Mouse (Mus musculus): Measurements from ENCODE around the gene Shd. TPM values are rescaled to one million over a fixed set of nuclear protein-coding genes. Genes with fewer than 3 reads are reported as not detected.

Gene Shd
- total and polyA plus RNA-seq, 3 experiments: 0.31 to 0.89 TPM; not detected in 1

DNA sequence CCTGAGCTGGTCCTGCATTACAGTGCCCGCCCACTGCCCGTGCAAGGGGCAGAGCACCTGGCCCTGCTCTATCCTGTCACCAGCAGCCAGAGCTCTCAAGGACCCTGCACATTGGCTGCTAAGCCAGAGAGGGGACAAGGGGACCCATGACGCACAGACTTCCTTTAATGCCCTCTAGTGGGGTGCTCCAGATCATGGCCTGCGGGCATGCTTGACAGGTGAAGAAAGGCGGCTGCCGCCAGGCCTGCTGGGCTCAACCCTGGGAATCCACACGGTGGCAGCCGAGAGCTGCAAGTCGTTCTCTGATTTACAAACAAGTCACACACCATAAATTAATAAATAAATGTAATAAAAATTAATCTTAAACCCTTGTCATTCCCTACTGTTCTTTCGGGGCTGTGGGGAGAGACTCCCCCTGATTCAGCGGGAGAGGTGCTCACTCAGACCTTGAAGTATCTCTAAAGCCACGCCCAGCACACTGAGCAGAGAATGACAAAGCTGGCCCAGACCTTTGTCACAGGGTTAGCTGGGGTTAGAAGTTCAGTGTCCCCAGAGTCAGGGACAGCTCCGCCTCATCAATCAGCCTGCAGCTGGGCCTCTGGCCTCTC is 6.1 kb downstream of the Shd start:
- no peak overlapping the region for H3K4me3 ChIP-seq (ENCODE audit: control insufficient read depth in 1 of 2, insufficient read depth in 1 of 2, low read depth in 2 of 2, low read length in 2 of 2)
- no peaks in the 10 kb centered on the region for H3K9me3 ChIP-seq (replicated peaks; ENCODE audit: insufficient read depth, low read length)
- no peak for TF ChIP-seq MAX (IDR thresholded peaks at IDR 0.05; ENCODE audit: low read length)
- no peak for TF ChIP-seq EP300 (IDR thresholded peaks at IDR 0.05; ENCODE audit: low read depth in 1 of 2, low read length in 2 of 2)
- 0 out of 2 replicates have a peak, but pooled peaks have one; percentile 29 for TF ChIP-seq MXI1 (IDR thresholded peaks at IDR 0.05; ENCODE audit: low read depth, low read length)
- peak; percentile 71 to 89 (median 88) for TF ChIP-seq CTCF (IDR thresholded peaks at IDR 0.05 in 2 of 3, conservative IDR thresholded peaks at IDR 0.05 in 1 of 3; ENCODE audit: control insufficient read depth in 1 of 3, insufficient read depth in 1 of 3, low read depth in 2 of 3, low read length in 3 of 3, poor library complexity in 1 of 3, severe bottlenecking in 1 of 3)
- TF ChIP-seq TAL1 (IDR thresholded peaks at IDR 0.05; ENCODE audit: low read length): no peak
- peak; percentile 81 for TF ChIP-seq RAD21 (IDR thresholded peaks at IDR 0.05; ENCODE audit: low read depth, low read length)
- TF ChIP-seq TCF12 (IDR thresholded peaks at IDR 0.05; ENCODE audit: low read depth, low read length): no peak
- no peak for TF ChIP-seq CHD1 (IDR thresholded peaks at IDR 0.05; ENCODE audit: low read depth, low read length)
- peak; percentile 76 for TF ChIP-seq SMC3 (IDR thresholded peaks at IDR 0.05; ENCODE audit: low read depth, low read length)
- no peak for TF ChIP-seq HCFC1 (IDR thresholded peaks at IDR 0.05; ENCODE audit: low read depth, low read length)
- TF ChIP-seq GABPA (IDR thresholded peaks at IDR 0.05; ENCODE audit: low read depth, low read length): no peak
- peak; percentile 60 for TF ChIP-seq SIN3A (IDR thresholded peaks at IDR 0.05; ENCODE audit: low read length)
- no peak for TF ChIP-seq NELFE (IDR thresholded peaks at IDR 0.05; ENCODE audit: low read depth, low read length)
- TF ChIP-seq ZC3H11A (IDR thresholded peaks at IDR 0.05; ENCODE audit: low read depth, low read length): peak; percentile 64
- no peaks in the 10 kb centered on the region for H3K4me1 ChIP-seq (ENCODE audit: control insufficient read depth in 1 of 2, insufficient read depth in 2 of 2, low read length in 2 of 2)
- no peak overlapping the region for H3K27ac ChIP-seq (ENCODE audit: control insufficient read depth, low read depth, low read length)
- H3K27me3 ChIP-seq (ENCODE audit: control insufficient read depth in 1 of 2, insufficient read depth in 2 of 2, low read length in 2 of 2): no peaks in the 10 kb centered on the region; a peak in 1 of 4 replicates
- H3K9ac ChIP-seq (ENCODE audit: control insufficient read depth, low read depth, low read length, poor library complexity, severe bottlenecking): no peak overlapping the region
- H3K79me2 ChIP-seq (ENCODE audit: control insufficient read depth, insufficient read depth, low read length, poor library complexity): no peaks in the 10 kb centered on the region
- no peaks in the 10 kb centered on the region for H3K36me3 ChIP-seq (ENCODE audit: control insufficient read depth in 1 of 2, insufficient read depth in 2 of 2, low read length in 2 of 2)
- DNase-seq (ENCODE audit: low read depth, low spot score): peak; percentile 76

DNA sequence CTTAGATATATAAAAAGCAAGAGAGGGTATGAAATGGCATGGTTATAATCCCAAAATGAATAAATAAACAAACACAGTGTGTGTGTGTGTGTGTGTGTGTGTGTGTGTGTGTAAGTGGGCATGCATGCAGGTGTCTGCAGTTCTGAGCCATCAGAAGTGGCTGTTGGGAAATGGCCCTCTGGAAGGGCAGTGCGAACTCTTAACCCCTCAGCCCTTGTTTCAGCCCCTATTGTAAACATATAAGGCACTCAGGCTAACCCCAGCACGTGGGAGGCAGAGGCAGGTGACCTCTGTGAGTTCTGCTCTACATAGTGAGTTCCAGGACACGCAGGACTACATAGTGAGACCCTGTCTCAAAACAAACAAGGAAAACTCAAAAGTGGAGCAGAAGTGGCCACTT is 7.0 kb downstream of the Shd start:
- H3K9me3 ChIP-seq (replicated peaks; ENCODE audit: insufficient read depth, low read length): no peaks in the 10 kb centered on the region
- H3K27me3 ChIP-seq (ENCODE audit: control insufficient read depth in 1 of 2, insufficient read depth in 2 of 2, low read length in 2 of 2): no peaks in the 10 kb centered on the region; a peak in 1 of 4 replicates
- H3K9ac ChIP-seq (ENCODE audit: control insufficient read depth, low read depth, low read length, poor library complexity, severe bottlenecking): no peak overlapping the region
- no peaks in the 10 kb centered on the region for H3K79me2 ChIP-seq (ENCODE audit: control insufficient read depth, insufficient read depth, low read length, poor library complexity)
- DNase-seq (ENCODE audit: low read depth, low spot score): no peak
- H3K4me1 ChIP-seq (ENCODE audit: control insufficient read depth in 1 of 2, insufficient read depth in 2 of 2, low read length in 2 of 2): no peaks in the 10 kb centered on the region
- TF ChIP-seq BHLHE40 (IDR thresholded peaks at IDR 0.05; ENCODE audit: borderline replicate concordance, low read depth, low read length): no peak
- TF ChIP-seq KAT2A (conservative IDR thresholded peaks at IDR 0.05; ENCODE audit: low read depth, low read length): no peak
- no peak for TF ChIP-seq POLR2AphosphoS5 (IDR thresholded peaks at IDR 0.05; ENCODE audit: borderline replicate concordance, low read depth, low read length)
- TF ChIP-seq MAX (IDR thresholded peaks at IDR 0.05; ENCODE audit: low read length): no peak
- no peak for TF ChIP-seq MEF2A (IDR thresholded peaks at IDR 0.05; ENCODE audit: extremely low read depth, insufficient replicate concordance, low read depth, low read length, poor library complexity, severe bottlenecking)
- TF ChIP-seq CHD1 (IDR thresholded peaks at IDR 0.05; ENCODE audit: low read depth, low read length): no peak
- TF ChIP-seq ZC3H11A (IDR thresholded peaks at IDR 0.05; ENCODE audit: low read depth, low read length): no peak
- no peak for TF ChIP-seq GABPA (IDR thresholded peaks at IDR 0.05; ENCODE audit: low read depth, low read length)
- TF ChIP-seq ZNF384 (IDR thresholded peaks at IDR 0.05; ENCODE audit: low read depth, low read length): no peak
- no peak overlapping the region for H3K4me3 ChIP-seq (ENCODE audit: control insufficient read depth in 1 of 2, insufficient read depth in 1 of 2, low read depth in 2 of 2, low read length in 2 of 2)
- H3K27ac ChIP-seq (ENCODE audit: control insufficient read depth, low read depth, low read length): no peak overlapping the region
- H3K36me3 ChIP-seq (ENCODE audit: control insufficient read depth in 1 of 2, insufficient read depth in 2 of 2, low read length in 2 of 2): no peaks in the 10 kb centered on the region
